12 mouse cellular contexts compared by ENCODE assay signal in genomic region chr5:76203171-76203570, GRCm38 (mm10).
"Had no signal": no experiment of that assay in that cellular context is flagged by ENCODE, and none has a peak within 500 bp of the region (broad histone marks: within the 10 kb centered on the region; RNA-seq: fewer than 3 reads in every experiment).

No protein-coding gene starts in this region.

- ATAC-seq: lung, postnatal 0 days had no signal

- H3K27ac ChIP-seq: kidney, embryonic 15.5 days; left cerebral cortex, adult 2 months; liver, embryonic 13.5 days; macrophage had no signal

- H3K4me1 ChIP-seq: kidney, embryonic 15.5 days; liver, embryonic 13.5 days had no signal

- H3K4me3 ChIP-seq: kidney, embryonic 15.5 days; left cerebral cortex, adult 2 months; liver, embryonic 13.5 days had no signal

- H3K9me3 ChIP-seq: kidney, embryonic 15.5 days; liver, embryonic 13.5 days had no signal

- DNase-seq: kidney, postnatal 10 days; kidney, postnatal 36 days; layer of hippocampus, postnatal 36 days; liver, embryonic 13.5 days; lung, embryonic 14.5 days; midbrain, embryonic 14.5 days; thymus, adult 18-20 months; thymus, postnatal 36 days had no signal

- H3K9ac ChIP-seq: kidney, embryonic 15.5 days; liver, embryonic 13.5 days; lung, embryonic 14.5 days had no signal

- H3K27me3 ChIP-seq: kidney, embryonic 15.5 days; liver, embryonic 13.5 days had no signal

- H3K4me2 ChIP-seq: kidney, embryonic 15.5 days; liver, embryonic 13.5 days; lung, embryonic 14.5 days had no signal
